Mouse (Mus musculus) left cerebral cortex, adult 2 months (tissue): ENCODE results near the gene Sct. TPM values are rescaled to one million over a fixed set of nuclear protein-coding genes. Genes with fewer than 3 reads are reported as not detected.

Experiments used
- DNase-seq, 2 experiments: peaks; one replicate each; pipeline ENCODE4 v3.0.0; 2021 to 2022; ENCODE audit warnings: low spot score in 2 of 2, mixed read lengths in 1 of 2; ENCODE audit errors: extremely low spot score in 1 of 2
- H3K27ac ChIP-seq: fragments of 200-600 bp; 2 replicates; pipeline ENCODE4 v1.8.1; 2022
- H3K4me3 ChIP-seq: fragments of 200-600 bp; 2 replicates; pipeline ENCODE4 v1.8.1; 2022
- CTCF ChIP-seq: fragments of 200-600 bp; IDR thresholded peaks from 2 replicates; pipeline ENCODE4 v1.8.1; 2022; ENCODE audit warnings: antibody characterized with exemption, mild to moderate bottlenecking, moderate library complexity
- intact Hi-C: fragments of 180-260 bp; cut with DNase I; formaldehyde crosslinking; loops from one replicate; pipeline ENCODE4 v1.15.1; 2025
- total RNA-seq, 2 experiments: library from RNA; stranded (reverse); gene quantifications; 2 replicates each; pipeline ENCODE4 v1.2.3; 2021

Gene Sct
- total RNA-seq, 2 experiments from 2014 or later, result not detected

DNA sequence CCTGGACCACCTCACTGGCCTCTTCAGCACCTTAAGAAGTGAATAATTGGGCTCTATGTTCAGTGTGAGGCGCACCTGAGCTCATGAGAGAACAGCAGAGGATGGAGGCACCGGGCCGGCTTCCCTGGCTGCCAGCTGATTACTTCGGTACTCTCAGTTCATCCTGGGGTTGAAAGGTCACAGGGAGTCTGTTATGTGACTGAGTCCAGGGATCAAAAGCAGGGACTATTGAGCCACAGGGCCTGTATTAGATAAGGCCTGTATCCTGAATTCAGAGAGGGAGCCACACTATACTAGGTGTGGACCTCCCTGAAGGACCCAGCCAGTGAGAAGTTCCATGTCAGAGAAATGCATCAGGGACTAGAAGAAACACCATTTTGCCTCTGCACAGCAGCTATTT lies 25.6 kb upstream of the Sct start:
- no peak for DNase-seq
- H3K4me3 ChIP-seq, result no peak overlapping the region
- no peak for TF ChIP-seq CTCF
- H3K27ac ChIP-seq, result no peak overlapping the region
- intact Hi-C loops, result no loop called here

DNA sequence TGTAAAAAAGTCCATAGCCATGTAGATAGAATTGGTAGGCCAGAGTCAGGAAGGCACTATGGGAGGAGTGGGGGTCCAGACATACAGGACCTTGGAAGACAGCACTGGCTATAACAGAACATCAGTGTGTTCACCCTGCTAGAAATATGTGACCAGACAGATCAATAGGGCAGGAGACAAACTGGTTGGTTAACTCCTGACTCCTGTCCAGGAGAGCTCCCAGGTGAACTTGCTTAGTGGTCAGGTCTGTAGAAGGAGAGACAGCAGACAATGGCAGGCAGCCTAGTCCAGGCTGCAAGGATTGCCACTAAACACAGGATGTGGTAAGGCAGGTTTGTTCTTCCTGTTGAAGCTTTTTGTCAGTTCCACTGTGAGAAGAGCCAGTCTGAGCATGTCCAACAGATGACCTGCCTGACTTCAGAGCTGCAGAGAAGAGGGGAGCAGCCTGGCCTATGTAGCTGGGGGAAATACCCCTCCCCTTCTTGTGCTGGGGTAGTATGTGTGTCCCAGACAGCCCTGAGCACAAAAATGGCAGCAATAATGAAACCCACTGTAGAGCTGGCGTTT lies 23.9 kb upstream of the Sct start:
- intact Hi-C loops, result no loop called here
- DNase-seq, result no peak
- Histone ChIP-seq H3K4me3 (no peak overlapping the region), H3K27ac (no peak overlapping the region)
- no peak for TF ChIP-seq CTCF

DNA sequence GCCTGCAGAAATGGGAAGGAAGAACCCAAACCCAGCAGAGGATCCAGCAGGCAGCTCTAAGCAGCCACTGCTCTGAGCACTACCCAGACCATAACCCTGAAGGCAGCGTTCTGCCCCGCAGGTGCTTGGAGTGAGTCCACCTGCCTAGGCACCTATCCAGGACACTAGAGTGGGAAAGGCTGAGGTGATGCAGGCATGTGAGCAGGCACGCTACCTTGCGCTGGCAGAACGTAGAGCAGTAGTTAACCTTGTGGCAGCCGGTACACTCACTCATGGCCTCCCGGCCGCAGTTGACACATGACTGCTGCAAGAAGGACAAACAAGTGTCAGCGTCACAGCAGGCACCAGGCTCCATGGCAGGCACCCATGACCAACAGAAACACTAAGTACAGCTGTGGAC lies 22.5 kb upstream of the Sct start:
- DNase-seq, result no peak
- H3K27ac ChIP-seq, result no peak overlapping the region
- TF ChIP-seq CTCF, result no peak
- H3K4me3 ChIP-seq, result no peak overlapping the region
- intact Hi-C loops, result no loop called here

DNA sequence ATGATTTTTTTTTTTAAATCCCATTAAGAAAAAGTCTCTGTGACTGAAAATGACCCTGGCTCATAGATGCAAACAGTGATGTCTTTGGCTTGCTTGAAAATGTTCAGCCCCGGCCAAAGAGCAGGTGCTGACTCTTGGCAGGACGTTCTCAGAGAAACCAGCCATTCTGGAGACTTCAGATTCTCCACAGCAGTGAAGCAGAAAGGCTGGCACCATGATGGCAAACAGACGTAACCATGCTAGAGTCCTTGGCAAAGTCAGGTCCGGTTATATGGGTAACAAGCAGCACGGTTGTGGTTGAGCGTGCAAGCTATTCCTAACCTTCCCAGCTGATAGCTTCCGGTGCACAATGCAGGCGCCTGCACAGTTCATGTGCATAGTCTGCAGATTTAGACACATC lies 20.2 kb upstream of the Sct start:
- H3K27ac ChIP-seq, result no peak overlapping the region
- no peak overlapping the region for H3K4me3 ChIP-seq
- TF ChIP-seq CTCF, result no peak
- intact Hi-C loops, result no loop called here
- DNase-seq, result no peak

DNA sequence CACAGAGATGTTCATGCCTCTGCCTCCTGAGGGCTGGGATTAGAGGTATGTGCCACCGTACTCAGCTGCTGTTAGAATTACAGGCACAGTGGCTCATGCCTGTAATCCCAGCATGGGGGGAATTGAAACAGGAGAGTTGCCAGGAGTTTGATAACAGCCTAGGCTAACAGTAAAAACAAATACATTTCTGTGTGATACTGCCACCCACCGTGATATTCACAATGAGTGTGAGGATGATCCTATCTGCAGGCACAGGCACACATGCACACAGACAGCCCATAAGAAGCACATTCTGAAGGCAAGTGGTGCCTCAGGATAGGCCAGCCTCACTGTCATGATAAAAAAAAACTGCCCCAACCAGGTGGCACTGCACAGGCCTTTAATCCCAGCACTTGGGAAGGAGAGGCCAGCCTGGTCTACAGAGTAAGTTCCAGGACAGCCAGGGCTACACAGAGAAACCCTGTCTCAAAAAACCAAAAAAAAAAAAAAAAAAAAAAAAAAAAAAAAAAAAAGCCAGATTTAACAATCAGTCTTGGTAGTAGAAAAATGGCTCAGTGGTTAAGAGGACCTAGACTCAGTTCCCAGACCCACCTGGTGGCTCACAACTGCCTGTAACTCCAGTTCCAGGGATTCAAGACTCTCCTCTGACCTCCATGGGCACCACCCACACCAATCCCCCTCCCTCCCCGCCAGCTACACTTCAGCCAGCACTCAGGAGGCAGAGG lies 19.2 kb upstream of the Sct start:
- Histone ChIP-seq H3K27ac (no peak overlapping the region), H3K4me3 (no peak overlapping the region)
- TF ChIP-seq CTCF, result no peak
- intact Hi-C loops, result no loop called here
- DNase-seq, result no peak

DNA sequence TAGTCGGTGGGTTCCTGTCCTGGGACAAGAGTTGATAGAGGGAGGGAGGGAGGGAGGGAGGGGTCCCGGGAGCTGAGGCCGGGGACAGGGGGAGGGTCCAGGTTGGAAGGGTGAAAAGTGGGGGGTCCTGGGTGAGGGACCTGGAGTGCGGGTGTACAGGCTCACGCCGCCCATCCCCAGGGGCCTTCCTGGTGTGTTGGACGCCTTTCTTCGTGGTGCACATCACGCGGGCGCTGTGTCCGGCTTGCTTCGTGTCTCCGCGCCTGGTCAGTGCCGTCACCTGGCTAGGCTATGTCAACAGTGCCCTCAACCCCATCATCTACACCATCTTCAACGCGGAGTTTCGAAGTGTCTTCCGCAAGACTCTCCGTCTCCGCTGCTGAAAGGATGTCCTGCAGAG lies 15.5 kb upstream of the Sct start:
- intact Hi-C loops, result no loop called here
- DNase-seq, result no peak
- TF ChIP-seq CTCF, result no peak
- no peak overlapping the region for H3K4me3 ChIP-seq
- H3K27ac ChIP-seq, result no peak overlapping the region

DNA sequence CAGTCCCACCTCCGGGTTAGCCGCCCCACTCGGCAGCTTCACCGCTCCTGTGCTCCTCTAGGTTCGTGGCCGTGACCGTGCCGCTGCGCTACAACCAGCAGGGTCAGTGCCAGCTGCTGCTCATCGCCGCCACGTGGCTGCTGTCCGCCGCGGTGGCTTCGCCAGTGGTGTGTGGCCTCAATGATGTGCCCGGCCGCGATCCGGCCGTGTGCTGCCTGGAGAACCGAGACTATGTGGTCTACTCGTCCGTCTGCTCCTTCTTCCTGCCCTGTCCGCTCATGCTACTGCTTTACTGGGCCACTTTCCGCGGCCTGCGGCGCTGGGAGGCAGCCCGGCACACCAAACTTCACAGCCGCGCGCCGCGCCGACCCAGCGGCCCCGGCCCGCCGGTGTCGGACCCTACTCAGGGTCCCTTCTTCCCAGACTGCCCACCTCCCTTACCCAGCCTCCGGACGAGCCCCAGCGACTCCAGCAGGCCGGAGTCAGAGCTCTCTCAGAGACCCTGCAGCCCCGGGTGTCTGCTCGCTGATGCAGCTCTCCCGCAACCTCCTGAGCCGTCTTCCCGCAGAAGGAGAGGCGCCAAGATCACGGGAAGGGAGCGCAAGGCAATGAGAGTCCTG lies 15.0 kb upstream of the Sct start:
- TF ChIP-seq CTCF, result no peak; the same call in 1 of the 2 replicates
- DNase-seq, result peak in 1 of 2 experiments; percentile 19
- intact Hi-C loops, result no loop called here
- H3K4me3 ChIP-seq, result peak overlapping the region; percentile 33
- no peak overlapping the region for H3K27ac ChIP-seq

DNA sequence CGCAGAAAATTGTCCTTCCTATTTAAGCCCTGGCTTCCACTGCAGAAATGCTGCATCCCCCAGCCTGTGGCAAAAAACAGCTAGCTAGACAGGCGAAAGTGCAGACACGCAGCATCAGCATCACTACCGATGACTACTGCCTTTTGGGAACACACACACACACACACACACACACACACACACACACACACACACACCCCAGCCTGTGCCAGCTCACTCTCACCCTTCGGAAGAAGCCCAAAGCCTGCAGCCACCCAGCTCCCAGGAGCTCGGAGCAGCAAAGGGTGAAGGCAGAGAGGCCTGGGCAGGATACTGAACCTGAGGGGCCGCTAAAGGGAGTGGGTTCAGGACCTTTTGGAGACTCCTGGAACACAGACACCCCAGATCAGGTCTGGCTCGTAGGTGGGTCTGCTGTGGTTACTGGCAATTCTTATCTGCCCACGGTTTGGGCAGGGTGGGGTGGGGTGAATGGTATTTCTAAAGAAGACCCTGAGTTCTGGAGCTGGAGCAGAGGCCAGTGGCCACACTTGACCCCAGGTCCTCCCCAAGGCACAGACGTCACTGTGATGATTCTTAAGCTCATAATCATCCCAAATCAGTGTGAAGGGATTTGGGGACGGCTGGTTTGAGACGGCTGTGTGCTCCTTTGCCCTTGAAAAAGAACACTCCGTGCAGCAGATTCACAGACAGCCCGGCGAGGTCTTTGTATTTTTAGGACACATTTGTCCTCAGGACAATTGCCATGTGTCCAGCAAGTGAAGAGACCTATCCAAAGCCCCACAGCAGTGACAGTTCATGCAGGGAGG lies 13.9 kb upstream of the Sct start:
- Histone ChIP-seq H3K27ac (no peak overlapping the region), H3K4me3 (no peak overlapping the region)
- no peak for TF ChIP-seq CTCF
- no peak for DNase-seq
- intact Hi-C loops, result no loop called here

DNA sequence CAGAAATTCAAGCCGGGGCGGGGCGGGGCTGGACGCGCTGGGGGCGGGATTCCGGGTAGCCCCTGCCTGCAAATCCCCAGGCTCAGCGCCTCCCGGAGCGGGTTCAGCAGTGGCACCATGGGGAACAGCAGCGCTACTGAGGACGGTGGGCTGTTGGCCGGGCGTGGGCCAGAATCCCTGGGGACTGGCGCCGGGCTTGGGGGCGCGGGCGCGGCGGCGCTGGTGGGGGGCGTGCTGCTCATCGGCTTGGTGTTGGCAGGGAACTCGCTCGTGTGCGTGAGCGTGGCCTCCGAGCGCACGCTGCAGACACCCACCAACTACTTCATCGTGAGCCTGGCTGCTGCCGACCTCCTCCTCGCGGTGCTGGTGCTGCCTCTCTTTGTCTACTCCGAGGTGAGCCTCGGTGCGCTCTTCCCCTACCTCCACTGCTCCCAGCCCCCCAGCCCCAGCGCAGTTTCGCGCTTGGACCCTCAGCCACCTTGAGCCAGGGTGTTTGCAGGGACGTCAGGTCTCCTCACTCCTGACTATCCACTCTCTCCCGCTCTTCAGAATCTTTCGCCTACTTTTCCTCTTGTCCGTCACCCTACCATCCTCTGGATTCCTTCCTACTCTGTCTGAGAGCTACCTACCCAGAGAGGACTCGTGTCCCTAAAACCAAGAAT lies 13.1 kb upstream of the Sct start, which contains the start of gene Drd4:
Drd4 (plus strand) TSS at position 86 of the 662 bp plus-strand sequence.
- intact Hi-C loops, result no loop called here
- no peak for TF ChIP-seq CTCF
- H3K27ac ChIP-seq, result no peak within 1 kb of the TSS
- peak; percentile 27 to 37 for DNase-seq
- H3K4me3 ChIP-seq, result peak within 1 kb of the TSS; percentile 33

DNA sequence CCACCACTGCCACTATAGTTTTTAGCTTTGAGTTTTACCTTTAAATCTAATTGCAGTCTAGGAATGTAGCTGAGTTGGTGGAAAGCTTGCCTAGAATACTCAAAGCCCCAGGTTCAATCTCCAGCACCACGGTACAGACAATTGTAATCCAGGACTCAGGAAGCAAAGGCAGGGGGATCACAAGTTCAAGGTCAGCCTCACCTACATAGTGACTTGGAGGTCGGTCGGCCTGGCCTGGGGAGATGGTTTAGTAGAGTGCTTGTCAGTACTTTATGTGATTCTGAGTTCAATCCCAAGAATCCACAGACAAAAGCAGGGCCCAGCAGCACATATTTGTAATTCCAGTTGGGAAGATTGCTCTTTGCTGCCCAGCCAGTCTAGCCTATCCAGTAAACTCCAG lies 9.1 kb upstream of the Sct start:
- H3K4me3 ChIP-seq, result no peak overlapping the region
- no peak overlapping the region for H3K27ac ChIP-seq
- TF ChIP-seq CTCF, result no peak
- DNase-seq, result no peak
- intact Hi-C loops, result no loop called here

DNA sequence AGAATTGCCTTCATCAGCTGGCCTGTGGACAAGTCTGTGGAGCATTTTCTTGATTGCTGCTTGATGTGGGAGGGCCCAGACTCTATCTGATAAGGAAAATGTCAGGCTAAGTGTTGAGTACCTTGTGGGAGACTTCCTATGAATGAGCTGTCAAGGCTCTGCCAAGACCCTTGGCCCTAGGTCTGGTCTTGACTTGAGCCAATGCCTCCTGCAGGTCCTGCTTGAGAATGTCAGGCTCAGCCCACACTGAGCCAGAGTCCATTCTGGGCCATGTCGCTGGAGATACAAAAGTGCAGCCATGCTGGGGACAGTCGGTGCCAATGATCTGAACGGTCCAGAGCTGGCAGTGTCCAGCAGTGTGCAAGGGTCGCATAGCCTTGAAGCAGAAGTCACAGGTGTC lies 3.8 kb upstream of the Sct start:
- DNase-seq, result no peak
- TF ChIP-seq CTCF, result no peak
- no peak overlapping the region for H3K27ac ChIP-seq
- intact Hi-C loops, result loop anchor here (5.0 kb wide), 1 partner anchor 80 kb away; no protein-coding TSS in a partner anchor
- H3K4me3 ChIP-seq, result no peak overlapping the region

DNA sequence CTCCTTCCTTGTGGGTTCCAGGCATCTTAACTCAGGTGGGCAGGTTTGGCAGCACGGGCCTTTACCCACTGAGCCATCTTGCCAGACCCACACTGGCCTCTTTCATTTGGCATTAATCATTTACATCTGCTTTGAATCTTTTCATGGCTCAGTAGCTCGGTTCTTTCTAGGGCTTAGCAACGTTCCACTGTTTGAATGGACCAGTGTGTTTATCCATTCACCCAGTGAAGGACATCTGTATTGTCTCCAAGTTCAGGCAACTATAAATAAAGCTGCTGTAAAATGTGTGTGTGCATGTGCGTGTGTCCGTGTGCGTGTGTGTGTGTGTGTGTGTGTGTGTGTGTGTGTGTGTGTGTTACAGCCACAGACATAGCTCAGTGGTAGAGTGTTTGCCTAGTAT lies 2.5 kb upstream of the Sct start:
- no peak for TF ChIP-seq CTCF
- Histone ChIP-seq H3K4me3 (no peak overlapping the region), H3K27ac (no peak overlapping the region)
- no peak for DNase-seq
- intact Hi-C loops, result loop anchor here (5.0 kb wide), 1 partner anchor 81 kb away; no protein-coding TSS in a partner anchor
